Mouse (Mus musculus): ENCODE data around the gene Tgfb2. TPM values are rescaled to one million over a fixed set of nuclear protein-coding genes. Genes with fewer than 3 reads are reported as not detected.

The Tgfb2 gene
- polyA plus RNA-seq, 1 experiment from 2014 or later = 25.6 TPM

- DNase-seq (ENCODE audit: low spot score) = no peak
- Histone ChIP-seq H3K9me3 (no peaks in the 10 kb centered on the region), H3K27ac (replicated peaks) (no peak overlapping the region), H3K4me3 (no peak overlapping the region), H3K27me3 (replicated peaks; ENCODE audit: low read depth, poor library complexity, severe bottlenecking) (peaks cover 6% of the 10 kb centered on the region), H3K36me3 (replicated peaks) (peaks cover 20% of the 10 kb centered on the region; the same call in 1 of the 2 replicates), H3K4me1 (peaks cover 17% of the 10 kb centered on the region)
- whole genome bisulfite sequencing = 79% methylated on average over 15 of the region's 15 CpGs
Observed at GRCm38 (mm10) chr1:186698583-186699338, 7.0 kb downstream of the Tgfb2 start.

GRCm38 (mm10) chr1:186696231-186696630, 9.6 kb downstream of the Tgfb2 start:
- peaks cover under 1% of the 10 kb centered on the region for H3K4me1 ChIP-seq
- DNase-seq (ENCODE audit: low spot score) = no peak
- no peaks in the 10 kb centered on the region for H3K9me3 ChIP-seq
- WGBS = 89% methylated on average over 9 of the region's 9 CpGs
- H3K4me3 ChIP-seq = no peak overlapping the region
- H3K36me3 ChIP-seq (replicated peaks) = peaks cover 20% of the 10 kb centered on the region; the same call in 1 of the 2 replicates
- no peaks in the 10 kb centered on the region for H3K27me3 ChIP-seq (replicated peaks; ENCODE audit: low read depth, poor library complexity, severe bottlenecking)
- no peak overlapping the region for H3K27ac ChIP-seq (replicated peaks)

GRCm38 (mm10) chr1:186695361-186695760, 10.4 kb downstream of the Tgfb2 start:
- Histone ChIP-seq H3K27ac (replicated peaks) (no peak overlapping the region), H3K9me3 (no peaks in the 10 kb centered on the region), H3K36me3 (replicated peaks) (peaks cover 20% of the 10 kb centered on the region; the same call in 1 of the 2 replicates), H3K27me3 (replicated peaks; ENCODE audit: low read depth, poor library complexity, severe bottlenecking) (no peaks in the 10 kb centered on the region), H3K4me1 (peaks cover 6% of the 10 kb centered on the region), H3K4me3 (no peak overlapping the region)
- no peak for DNase-seq (ENCODE audit: low spot score)
- 72% methylated on average over 4 of the region's 4 CpGs for WGBS

GRCm38 (mm10) chr1:186692370-186692769, 13.4 kb downstream of the Tgfb2 start:
- Histone ChIP-seq H3K27me3 (replicated peaks; ENCODE audit: low read depth, poor library complexity, severe bottlenecking) (no peaks in the 10 kb centered on the region), H3K27ac (replicated peaks) (no peak overlapping the region), H3K9me3 (no peaks in the 10 kb centered on the region), H3K4me3 (no peak overlapping the region), H3K4me1 (peaks cover 9% of the 10 kb centered on the region), H3K36me3 (replicated peaks) (peaks cover 9% of the 10 kb centered on the region; the same call in 1 of the 2 replicates)
- no peak for DNase-seq (ENCODE audit: low spot score)
- WGBS = 92% methylated on average over 4 of the region's 4 CpGs

GRCm38 (mm10) chr1:186691708-186692107, 14.1 kb downstream of the Tgfb2 start:
- Histone ChIP-seq H3K9me3 (no peaks in the 10 kb centered on the region), H3K4me3 (no peak overlapping the region), H3K4me1 (peaks cover 12% of the 10 kb centered on the region), H3K27ac (replicated peaks) (no peak overlapping the region), H3K27me3 (replicated peaks; ENCODE audit: low read depth, poor library complexity, severe bottlenecking) (no peaks in the 10 kb centered on the region), H3K36me3 (replicated peaks) (peaks cover 6% of the 10 kb centered on the region; the same call in 1 of the 2 replicates)
- DNase-seq (ENCODE audit: low spot score) = no peak
- WGBS = 88% methylated on average over 9 of the region's 9 CpGs

GRCm38 (mm10) chr1:186684041-186684440, 21.7 kb downstream of the Tgfb2 start:
- DNase-seq (ENCODE audit: low spot score) = no peak
- Histone ChIP-seq H3K9me3 (no peaks in the 10 kb centered on the region), H3K4me3 (no peak overlapping the region), H3K27me3 (replicated peaks; ENCODE audit: low read depth, poor library complexity, severe bottlenecking) (no peaks in the 10 kb centered on the region), H3K4me1 (peaks cover 16% of the 10 kb centered on the region), H3K27ac (replicated peaks) (no peak overlapping the region), H3K36me3 (replicated peaks) (no peaks in the 10 kb centered on the region)
- WGBS = 87% methylated on average over 3 of the region's 3 CpGs

- H3K27ac ChIP-seq (replicated peaks) = peak overlapping the region; percentile 36; the same call in 1 of the 2 replicates
- no peaks in the 10 kb centered on the region for H3K27me3 ChIP-seq (replicated peaks; ENCODE audit: low read depth, poor library complexity, severe bottlenecking)
- H3K9me3 ChIP-seq = no peaks in the 10 kb centered on the region
- H3K4me3 ChIP-seq = no peak overlapping the region
- H3K36me3 ChIP-seq (replicated peaks) = no peaks in the 10 kb centered on the region
- H3K4me1 ChIP-seq = peaks cover 16% of the 10 kb centered on the region
- WGBS = 32% methylated on average over 7 of the region's 7 CpGs
- no peak for DNase-seq (ENCODE audit: low spot score)
Observed at GRCm38 (mm10) chr1:186682606-186683005, 23.2 kb downstream of the Tgfb2 start.

GRCm38 (mm10) chr1:186677614-186678013, 28.2 kb downstream of the Tgfb2 start:
- peaks cover 23% of the 10 kb centered on the region for H3K4me1 ChIP-seq
- H3K4me3 ChIP-seq = no peak overlapping the region
- no peaks in the 10 kb centered on the region for H3K36me3 ChIP-seq (replicated peaks)
- no peak for DNase-seq (ENCODE audit: low spot score)
- H3K27me3 ChIP-seq (replicated peaks; ENCODE audit: low read depth, poor library complexity, severe bottlenecking) = no peaks in the 10 kb centered on the region
- H3K27ac ChIP-seq (replicated peaks) = no peak overlapping the region
- no peaks in the 10 kb centered on the region for H3K9me3 ChIP-seq
- WGBS = 82% methylated on average over 12 of the region's 12 CpGs

GRCm38 (mm10) chr1:186676199-186676598, 29.6 kb downstream of the Tgfb2 start:
- H3K4me1 ChIP-seq = peaks cover 16% of the 10 kb centered on the region; the same call in 1 of the 2 replicates
- H3K27me3 ChIP-seq (replicated peaks; ENCODE audit: low read depth, poor library complexity, severe bottlenecking) = no peaks in the 10 kb centered on the region
- WGBS = 67% methylated on average over 5 of the region's 5 CpGs
- no peak for DNase-seq (ENCODE audit: low spot score)
- no peaks in the 10 kb centered on the region for H3K9me3 ChIP-seq
- H3K27ac ChIP-seq (replicated peaks) = no peak overlapping the region
- H3K36me3 ChIP-seq (replicated peaks) = no peaks in the 10 kb centered on the region
- no peak overlapping the region for H3K4me3 ChIP-seq

GRCm38 (mm10) chr1:186675263-186675662, 30.5 kb downstream of the Tgfb2 start:
- Histone ChIP-seq H3K4me1 (peaks cover 16% of the 10 kb centered on the region; the same call in 1 of the 2 replicates), H3K36me3 (replicated peaks) (no peaks in the 10 kb centered on the region), H3K27me3 (replicated peaks; ENCODE audit: low read depth, poor library complexity, severe bottlenecking) (no peaks in the 10 kb centered on the region), H3K9me3 (no peaks in the 10 kb centered on the region), H3K27ac (replicated peaks) (no peak overlapping the region), H3K4me3 (no peak overlapping the region)
- 87% methylated on average over 6 of the region's 6 CpGs for WGBS
- DNase-seq (ENCODE audit: low spot score) = no peak

GRCm38 (mm10) chr1:186674621-186675020, 31.2 kb downstream of the Tgfb2 start:
- no peaks in the 10 kb centered on the region for H3K27me3 ChIP-seq (replicated peaks; ENCODE audit: low read depth, poor library complexity, severe bottlenecking)
- no peaks in the 10 kb centered on the region for H3K36me3 ChIP-seq (replicated peaks)
- H3K4me1 ChIP-seq = peaks cover 16% of the 10 kb centered on the region; the same call in 1 of the 2 replicates
- no peaks in the 10 kb centered on the region for H3K9me3 ChIP-seq
- no peak overlapping the region for H3K4me3 ChIP-seq
- WGBS = 86% methylated on average over 3 of the region's 3 CpGs
- DNase-seq (ENCODE audit: low spot score) = no peak
- no peak overlapping the region for H3K27ac ChIP-seq (replicated peaks)

GRCm38 (mm10) chr1:186673166-186673565, 32.6 kb downstream of the Tgfb2 start:
- H3K4me3 ChIP-seq = no peak overlapping the region
- H3K36me3 ChIP-seq (replicated peaks) = no peaks in the 10 kb centered on the region
- H3K27me3 ChIP-seq (replicated peaks; ENCODE audit: low read depth, poor library complexity, severe bottlenecking) = no peaks in the 10 kb centered on the region
- no peaks in the 10 kb centered on the region for H3K9me3 ChIP-seq
- DNase-seq (ENCODE audit: low spot score) = no peak
- WGBS = 81% methylated on average over 4 of the region's 4 CpGs
- H3K4me1 ChIP-seq = peaks cover 16% of the 10 kb centered on the region; the same call in 1 of the 2 replicates
- H3K27ac ChIP-seq (replicated peaks) = no peak overlapping the region

GRCm38 (mm10) chr1:186663412-186663811, 42.4 kb downstream of the Tgfb2 start:
- peaks cover 11% of the 10 kb centered on the region; the same call in 1 of the 2 replicates for H3K4me1 ChIP-seq
- H3K4me3 ChIP-seq = no peak overlapping the region
- H3K9me3 ChIP-seq = no peaks in the 10 kb centered on the region
- WGBS = 94% methylated on average over 11 of the region's 11 CpGs
- DNase-seq (ENCODE audit: low spot score) = no peak
- no peak overlapping the region for H3K27ac ChIP-seq (replicated peaks)
- no peaks in the 10 kb centered on the region for H3K27me3 ChIP-seq (replicated peaks; ENCODE audit: low read depth, poor library complexity, severe bottlenecking)
- no peaks in the 10 kb centered on the region; the same call in 1 of the 2 replicates for H3K36me3 ChIP-seq (replicated peaks)
